Mouse (Mus musculus) thymus, adult 2 months (tissue): ENCODE results near the gene Lima1.

ENCODE experiments used
- CTCF ChIP-seq: fragments of 200-500 bp; IDR thresholded peaks from 2 replicates; pipeline ENCODE4 v1.5.1; 2012; ENCODE audit warnings: mild to moderate bottlenecking, control low read depth, low read length, moderate library complexity, borderline replicate concordance; ENCODE audit not compliant: control insufficient read depth, poor library complexity, insufficient read depth; ENCODE audit errors: extremely low read depth
- POLR2A ChIP-seq: fragments of 200-500 bp; IDR thresholded peaks from 2 replicates; pipeline ENCODE4 v1.6.1; 2012; ENCODE audit warnings: mild to moderate bottlenecking, low read length, control low read depth, moderate library complexity; ENCODE audit not compliant: control insufficient read depth, poor library complexity, insufficient read depth; ENCODE audit errors: extremely low read depth

- TF ChIP-seq POLR2A (no peak), CTCF (no peak)
Observed at GRCm38 (mm10) chr15:99863786-99864185, 11.5 kb downstream of the Lima1 start.
